Mouse (Mus musculus) MN1 (cell line): ENCODE data around the gene Cyp4a31.
"Not testable (repeated sequence)": the region's sequence is repeated elsewhere in the genome, so short reads cannot be mapped to it uniquely, and the experiment has no call there.

Experiments
- DNase-seq: peaks from one replicate; pipeline ENCODE4 v3.0.0-alpha.2; 2016; ENCODE audit warnings: low spot score

The Cyp4a31 gene

DNA sequence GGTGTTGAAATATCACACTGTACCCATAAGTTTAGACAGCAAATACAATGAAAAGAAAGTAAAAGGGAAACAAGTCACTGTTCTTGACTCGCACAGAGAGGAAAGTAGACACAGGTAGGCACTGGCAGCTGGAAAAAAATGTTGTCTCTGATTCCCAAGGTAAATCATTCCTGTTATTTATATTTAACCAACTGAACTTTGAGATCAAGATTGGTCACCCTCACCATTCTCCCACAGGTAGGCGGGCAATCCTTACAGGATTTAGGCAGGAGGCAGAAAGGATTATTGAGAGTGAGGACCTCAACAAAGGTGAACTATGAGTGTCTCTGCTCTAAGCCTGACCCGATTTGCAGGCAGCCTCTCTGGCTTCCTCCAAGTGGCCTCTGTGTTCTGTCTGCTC is at the start of gene Cyp4a31:
TSS of gene Cyp4a31 (plus strand) at position 249 of the 400 bp plus-strand sequence.
- no peak for DNase-seq

DNA sequence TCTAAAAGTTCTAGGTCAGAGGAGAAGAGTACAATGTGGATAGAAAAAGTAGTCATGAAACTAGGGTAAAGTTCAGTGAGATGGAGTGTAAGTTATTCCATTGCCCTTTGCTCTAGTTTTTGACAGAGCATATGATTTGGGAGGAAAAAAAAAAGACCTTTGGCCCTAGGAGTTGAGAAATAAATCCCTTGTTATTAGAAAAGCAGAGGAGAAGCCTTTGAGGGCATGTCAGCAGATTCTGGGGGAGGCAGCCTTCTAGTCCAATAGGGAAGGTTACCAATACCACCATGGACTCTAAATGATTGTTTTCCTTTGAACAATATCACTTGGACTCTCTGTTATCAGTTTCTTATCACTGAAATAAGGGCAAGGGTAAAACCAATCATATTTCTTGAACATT is 49.5 kb upstream of the Cyp4a31 start:
- DNase-seq = not testable (repeated sequence)

DNA sequence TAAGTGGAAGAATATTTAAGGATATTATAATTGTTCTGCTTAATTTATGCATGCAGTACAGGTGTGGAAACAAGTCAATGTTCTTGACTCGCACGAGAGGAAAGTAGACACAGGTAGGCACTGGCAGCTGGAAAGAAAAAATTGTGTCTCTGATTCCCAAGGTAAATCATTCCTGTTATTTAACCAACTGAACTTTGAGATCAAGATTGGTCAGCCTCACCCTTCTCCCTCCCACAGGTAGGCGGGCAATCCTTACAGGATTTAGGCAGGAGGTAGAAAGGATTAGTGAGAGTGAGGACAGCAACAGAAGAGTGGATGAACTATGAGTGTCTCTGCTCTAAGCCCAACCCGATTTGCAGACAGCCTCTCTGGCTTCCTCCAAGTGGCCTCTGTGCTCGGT is 45.4 kb upstream of the Cyp4a31 start, which contains the start of gene Cyp4a10:
TSS of gene Cyp4a10 (plus strand) at position 265 of the 400 bp plus-strand sequence.
- not testable (repeated sequence) for DNase-seq

DNA sequence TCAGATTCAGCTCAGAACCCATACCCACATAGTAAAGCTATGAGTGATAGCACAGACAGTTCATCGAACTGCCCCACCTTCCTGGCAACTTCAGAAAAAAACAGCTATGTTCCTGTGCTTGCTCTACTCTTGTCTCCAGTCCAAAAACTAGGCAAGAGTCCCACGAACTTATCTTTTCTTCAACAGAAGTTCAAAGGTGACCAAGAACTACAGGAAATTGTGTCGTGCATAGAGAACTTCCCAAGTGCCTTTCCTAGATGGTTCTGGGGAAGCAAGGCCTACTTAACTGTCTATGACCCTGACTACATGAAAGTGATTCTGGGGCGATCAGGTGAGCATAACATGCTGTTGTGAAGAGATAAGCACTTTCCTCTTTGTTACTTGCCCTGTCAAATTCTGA is 44.0 kb upstream of the Cyp4a31 start:
- no peak for DNase-seq

DNA sequence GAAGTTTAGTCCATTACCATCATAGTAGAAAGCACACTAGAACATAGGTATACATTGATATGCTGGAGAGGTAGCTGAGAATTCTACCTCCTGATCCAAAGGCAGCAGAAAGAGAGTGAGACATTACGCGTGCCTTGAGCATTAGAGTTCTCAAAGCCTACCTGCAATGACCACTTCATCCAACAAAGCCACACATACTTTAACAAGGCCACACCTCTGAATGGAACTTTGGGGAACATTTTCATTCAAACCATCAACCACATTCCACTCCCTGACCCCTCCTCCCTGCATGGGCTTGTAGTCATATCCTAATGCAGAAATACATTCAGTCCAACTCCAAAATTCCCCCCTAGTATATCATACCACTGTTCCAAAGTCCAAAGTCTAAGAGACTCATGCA is 41.7 kb upstream of the Cyp4a31 start:
- DNase-seq = no peak

DNA sequence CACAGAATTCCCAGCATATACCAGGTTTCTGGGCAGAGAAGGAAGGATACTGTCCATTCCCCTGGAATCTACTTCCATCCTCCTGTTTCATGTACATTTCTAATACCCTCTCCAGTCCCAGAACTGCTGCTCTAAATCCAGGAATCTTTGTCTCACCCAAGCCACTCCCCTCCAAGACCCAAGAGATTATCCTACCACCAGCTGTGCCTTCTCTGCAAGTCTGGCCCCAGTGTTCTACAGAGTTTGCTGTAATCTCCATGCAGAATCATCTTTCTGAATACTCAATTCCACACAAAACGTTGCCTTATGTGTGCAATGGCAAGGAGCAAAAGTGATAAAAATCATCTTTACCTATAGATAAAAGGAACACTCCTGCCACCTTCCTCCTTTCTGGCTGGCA is 18.3 kb upstream of the Cyp4a31 start:
- DNase-seq = no peak

DNA sequence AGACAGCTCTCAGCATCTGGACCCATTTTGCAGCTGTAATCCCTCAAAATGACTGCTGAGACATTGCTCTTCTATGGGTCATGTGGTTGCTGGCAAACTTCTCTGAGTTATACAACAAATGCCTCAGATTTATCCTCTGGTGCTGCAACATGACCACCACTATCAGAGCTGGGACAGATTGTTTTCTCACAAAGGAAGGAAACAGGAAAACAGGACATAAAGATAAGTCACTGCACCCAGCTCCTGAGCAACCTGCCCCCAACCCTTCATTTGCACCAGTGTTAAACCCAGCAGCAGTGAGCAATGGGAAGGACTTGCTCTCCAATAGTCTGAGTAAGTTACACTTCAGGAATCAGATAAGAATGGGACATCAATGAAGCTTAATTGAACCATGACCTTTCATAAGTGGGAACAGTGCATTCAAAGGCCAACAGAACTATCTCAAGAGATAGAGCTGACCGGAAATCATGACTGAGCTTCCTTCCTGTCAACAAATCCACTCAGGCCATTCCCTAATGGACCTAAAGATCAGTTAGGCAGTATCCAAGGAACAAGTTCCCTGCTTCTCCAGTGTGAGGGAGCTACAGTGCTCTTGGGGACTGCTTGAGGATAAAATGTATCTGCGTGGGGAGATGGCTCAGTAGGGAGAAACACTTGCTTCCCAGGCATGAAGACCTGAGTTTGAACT is 17.2 kb upstream of the Cyp4a31 start:
- DNase-seq = no peak

DNA sequence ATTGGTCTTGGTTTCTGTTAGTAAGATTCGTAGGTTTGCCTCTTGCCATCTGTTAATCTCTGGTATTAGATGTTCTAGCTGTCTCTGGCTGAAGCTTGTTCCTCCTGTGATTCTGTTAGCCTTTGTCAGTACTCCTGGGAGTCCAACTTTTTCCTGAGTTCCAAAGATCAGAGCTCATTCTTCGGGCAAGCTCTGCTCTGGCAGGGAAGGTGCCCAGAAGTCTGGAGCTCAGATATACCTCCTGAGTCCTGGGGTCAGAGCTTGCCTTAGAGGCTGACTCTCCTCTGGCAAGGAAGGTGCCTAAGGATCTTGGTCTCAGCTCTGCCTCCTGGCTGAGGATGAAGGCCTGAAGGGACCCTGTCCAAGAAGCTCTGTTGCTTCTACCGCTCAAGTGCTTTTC is 10.7 kb upstream of the Cyp4a31 start:
- no peak for DNase-seq

DNA sequence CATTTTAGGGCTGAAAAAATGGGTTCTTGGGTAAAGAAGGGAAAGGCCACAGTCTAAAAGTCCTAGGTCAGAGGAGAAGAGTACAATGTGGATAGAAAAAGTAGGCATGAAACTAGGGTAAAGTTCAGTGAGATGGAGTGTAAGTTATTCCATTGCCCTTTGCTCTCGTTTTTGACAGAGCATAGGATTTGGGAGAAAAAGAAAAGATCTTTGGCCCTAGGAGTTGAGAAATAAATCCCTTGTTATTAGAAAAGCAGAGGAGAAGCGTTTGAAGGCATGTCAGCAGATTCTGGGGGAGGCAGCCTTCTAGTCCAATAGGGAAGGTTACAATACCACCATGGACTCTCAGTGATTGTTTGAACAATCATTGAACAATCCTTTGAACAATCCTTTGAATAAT is 7.9 kb upstream of the Cyp4a31 start:
- DNase-seq = no peak

DNA sequence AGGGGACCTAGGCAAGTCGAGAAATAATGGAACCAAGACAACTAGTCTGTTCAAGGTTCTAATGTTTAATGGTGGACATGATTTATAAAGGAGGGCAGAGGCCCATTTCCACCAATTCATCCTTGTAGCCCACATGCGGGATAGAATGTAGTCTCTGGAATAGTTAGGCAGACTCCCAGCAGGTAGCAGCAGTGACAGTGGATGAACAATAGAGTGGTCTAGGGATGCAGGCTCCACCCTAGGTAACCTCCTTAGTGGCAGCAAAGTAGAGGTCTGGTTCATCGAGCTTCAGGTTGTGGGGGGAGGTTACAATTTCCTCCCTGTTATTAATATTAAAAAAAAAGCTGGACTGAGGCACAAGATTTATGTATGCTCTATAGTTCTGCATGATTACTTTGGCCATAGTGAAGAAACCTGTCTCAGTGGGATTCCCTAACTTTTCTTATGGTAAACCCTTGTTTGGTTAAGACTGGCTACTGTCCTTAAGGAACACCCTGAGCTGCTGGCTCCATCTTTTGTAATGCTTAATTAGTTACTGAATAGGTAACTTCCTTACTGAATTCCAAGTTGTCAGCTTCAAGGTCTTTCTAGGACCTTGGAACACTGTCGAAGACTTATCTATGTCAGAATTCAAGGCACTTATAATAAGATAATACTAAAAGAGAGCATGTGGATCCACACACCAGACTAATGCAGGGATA is 5.4 kb upstream of the Cyp4a31 start:
- no peak for DNase-seq

DNA sequence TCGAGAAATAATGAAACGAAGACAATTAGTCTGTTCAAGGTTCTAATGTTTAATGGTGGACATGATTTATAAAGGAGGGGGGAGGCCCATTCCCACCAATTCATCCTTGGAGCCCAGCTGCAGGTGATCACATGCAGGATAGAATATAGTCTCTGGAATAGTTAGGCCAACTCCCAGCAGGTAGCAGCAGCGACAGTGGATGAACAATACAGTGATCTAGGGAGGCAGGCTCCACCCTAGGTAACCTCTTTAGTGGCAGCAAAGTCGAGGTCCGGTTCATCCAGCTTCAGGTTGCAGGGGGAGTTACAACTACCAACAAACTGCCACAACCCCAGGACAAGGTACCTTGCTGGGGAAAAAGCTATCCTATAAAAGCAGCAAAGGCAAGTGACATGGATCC is 2.2 kb upstream of the Cyp4a31 start:
- DNase-seq = not testable (repeated sequence)

DNA sequence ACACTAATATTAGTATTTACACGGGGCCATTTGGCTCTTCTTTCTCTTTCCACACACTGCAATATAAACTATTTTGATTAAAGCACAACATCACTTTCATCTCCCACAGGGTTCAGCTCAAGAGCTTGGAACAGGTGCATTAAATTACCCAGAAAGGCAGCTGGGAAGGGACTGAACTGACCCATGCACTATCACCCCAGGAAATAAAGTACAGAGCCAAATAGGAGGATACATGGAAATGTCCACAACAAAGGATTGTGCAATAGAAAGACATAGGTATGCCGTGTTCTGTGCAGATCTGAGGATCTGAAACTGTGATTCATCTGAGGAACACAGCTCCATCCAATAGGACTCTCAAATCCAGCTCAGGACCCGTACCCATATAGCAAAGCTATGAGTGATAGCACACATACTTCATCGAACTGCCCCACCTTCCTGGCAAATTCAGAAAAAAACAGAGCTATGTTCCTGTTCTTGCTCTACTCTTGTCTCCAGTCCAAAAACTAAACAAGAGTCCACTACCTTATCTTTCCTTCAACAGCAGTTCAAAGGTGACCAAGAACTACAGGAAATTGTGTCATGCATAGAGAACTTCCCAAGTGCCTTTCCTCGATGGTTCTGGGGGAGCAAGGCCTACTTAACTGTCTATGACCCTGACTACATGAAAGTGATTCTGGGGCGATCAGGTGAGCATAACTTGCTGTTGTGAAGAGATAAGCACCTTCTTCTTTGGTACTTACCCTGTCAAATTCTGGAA is 1.2 kb downstream of the Cyp4a31 start:
- DNase-seq = not testable (repeated sequence)

DNA sequence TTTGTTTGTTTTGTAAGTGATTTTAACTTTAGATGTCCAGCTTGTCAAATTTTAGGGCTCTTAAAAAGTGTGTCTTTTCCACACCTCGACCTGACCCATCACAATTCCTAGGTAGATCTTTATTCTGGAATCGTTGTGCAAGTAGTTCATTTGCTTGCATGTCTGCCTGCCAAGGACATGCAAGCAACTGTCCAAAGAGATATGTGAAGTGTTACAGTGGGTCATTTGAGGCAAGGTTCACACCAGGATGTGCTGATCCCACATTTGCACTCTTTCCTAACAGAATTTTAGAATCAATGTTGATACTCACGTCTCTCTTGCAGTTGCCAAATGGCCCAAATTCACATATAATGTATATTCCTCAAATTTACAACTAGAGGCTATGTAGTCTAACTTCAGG is 11.8 kb downstream of the Cyp4a31 start:
- DNase-seq = no peak

DNA sequence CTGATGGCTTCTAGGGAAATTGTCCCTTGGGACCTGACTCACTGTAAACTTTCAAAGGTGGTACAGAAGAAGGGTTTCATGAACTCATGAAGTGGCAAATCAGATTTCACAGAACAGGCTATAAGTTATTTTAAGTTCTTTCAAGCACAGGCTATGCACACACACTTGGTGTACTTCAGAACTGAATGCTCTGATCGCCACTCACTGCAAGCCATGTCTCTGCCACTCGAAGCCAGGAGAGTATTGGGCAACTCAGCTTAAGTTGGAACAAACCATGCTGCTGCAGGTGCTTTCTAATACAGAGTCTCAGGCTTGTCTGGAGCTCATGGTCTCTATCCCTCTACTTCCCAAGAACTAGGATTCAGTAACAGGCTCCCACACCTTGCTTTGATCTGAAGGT is 12.3 kb downstream of the Cyp4a31 start:
- no peak for DNase-seq

DNA sequence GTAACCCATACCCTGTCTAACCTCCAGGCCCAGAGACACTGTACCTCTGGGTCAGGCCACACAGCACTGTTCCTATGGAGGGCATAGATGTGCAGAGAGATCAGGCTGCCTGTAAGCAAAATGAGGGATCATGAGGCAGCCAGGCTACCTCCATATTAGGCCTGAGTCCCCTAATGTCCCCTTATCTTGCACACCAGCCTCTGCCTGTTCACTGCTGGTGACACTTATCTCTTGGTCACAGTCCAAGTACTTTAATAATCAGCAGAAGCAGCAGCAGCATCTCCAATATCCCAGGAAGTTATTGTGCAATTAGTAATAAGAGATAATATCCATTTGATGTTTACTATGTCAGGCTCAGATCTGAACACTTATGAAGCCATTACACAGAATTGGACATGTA is 19.6 kb downstream of the Cyp4a31 start:
- DNase-seq = no peak

DNA sequence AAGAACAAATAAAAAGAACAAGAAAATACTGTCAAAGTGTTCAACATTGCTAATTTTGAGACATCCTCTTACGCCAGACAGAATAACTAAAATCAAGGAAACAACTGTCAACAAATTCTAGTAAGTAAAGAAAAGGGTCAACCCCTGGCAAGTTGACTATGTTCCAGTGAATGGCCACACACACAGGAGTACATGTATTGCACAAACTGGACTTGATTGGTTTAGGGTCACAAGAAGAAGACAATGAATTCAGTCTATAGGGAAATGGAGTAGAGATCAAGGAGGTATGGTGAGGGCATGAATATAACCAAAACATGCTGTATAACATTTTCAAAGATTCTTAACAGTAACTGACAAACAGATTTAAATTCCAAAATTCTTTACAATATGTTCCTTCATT is 32.9 kb downstream of the Cyp4a31 start:
- DNase-seq = no peak

DNA sequence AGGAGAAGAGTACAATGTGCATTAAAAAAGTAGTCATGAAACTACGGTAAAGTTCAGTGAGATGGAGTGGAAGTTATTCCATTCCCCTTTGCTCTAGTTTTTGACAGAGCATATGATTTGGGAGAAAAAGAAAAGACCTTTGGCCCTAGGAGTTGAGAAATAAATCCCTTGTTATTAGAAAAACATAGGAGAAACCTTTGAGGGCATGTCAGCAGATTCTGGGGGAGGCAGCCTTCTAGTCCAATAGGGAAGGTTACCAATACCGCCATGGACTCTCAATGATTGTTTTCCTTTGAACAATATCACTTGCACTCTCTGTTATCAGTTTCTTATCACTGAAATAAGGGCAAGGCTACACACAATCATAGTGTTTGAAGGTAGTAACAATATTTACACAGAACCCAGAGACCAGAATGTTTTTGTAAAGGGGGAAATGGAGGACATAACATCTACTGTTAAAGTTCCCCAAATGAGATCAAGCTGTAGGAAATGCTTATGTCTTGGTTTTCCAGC is 33.4 kb downstream of the Cyp4a31 start:
- no peak for DNase-seq

DNA sequence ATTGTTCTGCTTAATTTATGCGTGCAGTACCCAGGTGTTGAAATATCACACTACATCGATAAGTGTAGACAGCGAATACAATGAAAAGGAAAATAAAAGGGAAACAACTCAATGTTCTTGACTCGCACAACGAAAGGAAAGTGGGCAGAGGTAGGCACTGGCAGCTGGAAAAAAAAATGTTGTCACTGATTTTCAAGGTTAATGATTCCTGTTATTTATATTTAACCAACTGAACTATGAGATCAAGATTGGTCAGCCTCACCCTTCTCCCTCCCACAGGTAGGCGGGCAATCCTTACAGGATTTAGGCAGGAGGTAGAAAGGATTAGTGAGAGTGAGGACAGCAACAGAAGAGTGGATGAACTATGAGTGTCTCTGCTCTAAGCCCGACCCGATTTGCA is 37.2 kb downstream of the Cyp4a31 start, which contains the start of gene Cyp4a32:
TSS of gene Cyp4a32 (plus strand) at position 359 of the 400 bp plus-strand sequence.
- not testable (repeated sequence) for DNase-seq

DNA sequence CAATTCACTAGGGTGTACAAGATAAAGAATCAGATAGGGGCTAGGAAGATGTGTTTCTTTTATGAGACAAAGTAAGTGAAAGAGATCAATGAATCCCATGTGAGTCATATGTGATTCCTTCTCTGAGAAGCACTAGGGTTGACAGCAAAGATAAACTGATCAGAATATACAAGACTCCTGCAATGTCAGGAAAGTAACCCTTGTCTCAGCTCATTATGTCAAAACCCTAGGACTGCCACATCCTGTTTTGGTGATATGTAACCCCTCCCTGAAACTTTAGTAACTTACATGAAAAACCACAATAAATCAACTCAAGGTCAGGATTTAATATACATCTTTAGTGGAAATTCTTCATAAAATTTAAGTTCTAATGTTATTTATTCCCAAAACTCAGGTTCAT is 50.6 kb downstream of the Cyp4a31 start:
- no peak for DNase-seq

DNA sequence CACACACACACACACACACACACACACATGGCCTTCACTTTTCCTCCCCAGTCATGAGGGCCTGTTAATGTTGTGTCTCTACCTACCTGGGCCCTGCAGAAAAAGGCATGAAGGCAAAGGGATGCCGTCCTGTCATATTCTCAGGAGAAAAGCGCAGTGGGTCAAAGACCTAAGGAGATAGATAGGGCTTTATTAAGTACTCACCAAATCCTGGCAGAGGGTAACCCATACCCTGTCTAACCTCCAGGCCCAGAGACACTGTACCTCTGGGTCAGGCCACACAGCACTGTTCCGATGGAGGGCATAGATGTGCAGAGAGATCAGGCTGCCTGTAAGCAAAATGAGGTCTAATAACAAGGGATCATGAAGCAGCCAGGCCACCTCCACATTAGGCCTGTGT is 62.1 kb downstream of the Cyp4a31 start:
- not testable (repeated sequence) for DNase-seq
